Mouse (Mus musculus) neural tube, embryonic 14.5 days (tissue): Measurements from ENCODE around the gene Ptk6. TPM values are rescaled to one million over a fixed set of nuclear protein-coding genes. Genes with fewer than 3 reads are reported as not detected.

Experiments
- ATAC-seq: fragments of 200-750 bp; cut with Nextera tagmentation; 2 replicates; pipeline ENCODE4 v1.8.0; 2017; ENCODE audit warnings: low read depth, mild to moderate bottlenecking, moderate TSS enrichment, moderate library complexity
- H3K27ac ChIP-seq: fragments of 300-500 bp; sonication (generic); 2 replicates; pipeline ENCODE4 v1.5.1; 2014; ENCODE audit warnings: low read depth, mild to moderate bottlenecking, control low read depth, low read length, moderate library complexity, mixed read lengths
- H3K27me3 ChIP-seq: fragments of 300-500 bp; sonication (generic); 2 replicates; pipeline ENCODE4 v1.6.1; 2014; ENCODE audit warnings: low read length; ENCODE audit not compliant: control insufficient read depth, insufficient read depth
- H3K36me3 ChIP-seq: fragments of 300-500 bp; sonication (generic); 2 replicates; pipeline ENCODE4 v1.6.1; 2014; ENCODE audit warnings: low read length, mixed read lengths; ENCODE audit not compliant: control insufficient read depth, insufficient read depth
- H3K4me1 ChIP-seq: fragments of 300-500 bp; sonication (generic); 2 replicates; pipeline ENCODE4 v1.6.1; 2014; ENCODE audit warnings: low read length; ENCODE audit not compliant: control insufficient read depth, insufficient read depth
- H3K4me2 ChIP-seq: fragments of 300-500 bp; sonication (generic); 2 replicates; pipeline ENCODE4 v1.6.1; 2014; ENCODE audit warnings: mild to moderate bottlenecking, low read depth, low read length, control low read depth
- H3K4me3 ChIP-seq: fragments of 300-500 bp; sonication (generic); 2 replicates; pipeline ENCODE4 v1.5.1; 2014; ENCODE audit warnings: low read depth, low read length, control low read depth, mixed read lengths
- H3K9ac ChIP-seq: fragments of 300-500 bp; sonication (generic); replicated peaks from 2 replicates; pipeline ENCODE4 v1.6.1; 2014; ENCODE audit warnings: low read depth, mild to moderate bottlenecking, control low read depth, low read length, mixed read lengths
- H3K9me3 ChIP-seq: fragments of 300-500 bp; sonication (generic); 2 replicates; pipeline ENCODE4 v1.6.1; 2016; ENCODE audit warnings: low read length; ENCODE audit not compliant: control insufficient read depth
- WGBS: fragments of 180-500 bp; shearing (Covaris S2); extraction: QIAGEN DNeasy Blood & Tissue Kit; methylation state at CpG from one replicate; pipeline ENCODE4 v1.1.7; 2014; 5-methylcytosine and 5-hydroxymethylcytosine counted together
- polyA plus RNA-seq: library from polyadenylated mRNA; unstranded; fragments of >200 nt; fragmentation: Nextera tagmentation; extraction: Ambion mirVana; gene quantifications from 2 replicates; pipeline ENCODE4 v1.2.1, GENCODE M21; 2014

Ptk6 gene
- polyA plus RNA-seq: not detected in 2 replicates

- H3K4me3 ChIP-seq: no peak within 1 kb of the TSS
- no peaks in the 10 kb centered on the region for H3K36me3 ChIP-seq
- no peaks in the 10 kb centered on the region for H3K27me3 ChIP-seq
- WGBS: 82% methylated on average over 3 of the region's 3 CpGs
- H3K27ac ChIP-seq: no peak within 1 kb of the TSS
- H3K9me3 ChIP-seq: no peaks in the 10 kb centered on the region
- ATAC-seq: no peak
- no peak within 1 kb of the TSS for H3K4me2 ChIP-seq
- no peak within 1 kb of the TSS for H3K9ac ChIP-seq
- H3K4me1 ChIP-seq: no peaks in the 10 kb centered on the region
Observed at GRCm38 (mm10) chr2:181202422-181202821, at the start of gene Ptk6. Gene Ptk6 (minus strand): TSS chr2:181202789.

- H3K4me1 ChIP-seq: no peaks in the 10 kb centered on the region
- H3K4me2 ChIP-seq: no peak overlapping the region
- H3K4me3 ChIP-seq: no peak overlapping the region
- no peaks in the 10 kb centered on the region for H3K9me3 ChIP-seq
- ATAC-seq: no peak
- no peaks in the 10 kb centered on the region for H3K27me3 ChIP-seq
- H3K9ac ChIP-seq: no peak overlapping the region
- H3K27ac ChIP-seq: no peak overlapping the region
- peaks cover 28% of the 10 kb centered on the region for H3K36me3 ChIP-seq
- WGBS: 85% methylated on average over 1 of the region's 1 CpGs
Observed at GRCm38 (mm10) chr2:181251841-181252240, 49.3 kb upstream of the Ptk6 start.

DNA sequence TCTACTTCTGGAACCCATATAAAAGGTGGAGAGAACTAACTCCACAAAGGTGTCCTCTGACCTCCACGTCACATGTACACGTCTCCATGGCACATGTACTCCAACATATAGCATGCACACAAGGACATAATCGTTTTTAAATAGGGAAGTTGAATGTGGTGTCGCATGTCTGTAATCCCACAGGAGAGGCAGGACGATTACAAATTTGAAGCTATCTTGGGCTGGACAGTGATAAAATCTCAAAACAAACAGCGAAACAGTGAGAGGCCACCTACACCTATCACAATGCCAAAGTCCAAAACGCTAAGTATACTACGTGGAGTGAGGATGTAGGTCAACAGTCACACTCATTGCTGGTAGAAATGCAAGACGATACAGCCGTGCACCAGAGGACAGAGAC, 46.6 kb upstream of the Ptk6 start:
- no peak overlapping the region for H3K4me3 ChIP-seq
- H3K9ac ChIP-seq: no peak overlapping the region
- WGBS: 89% methylated on average over 10 of the region's 10 CpGs
- no peak overlapping the region for H3K27ac ChIP-seq
- H3K27me3 ChIP-seq: no peaks in the 10 kb centered on the region
- H3K4me1 ChIP-seq: no peaks in the 10 kb centered on the region
- H3K36me3 ChIP-seq: peaks cover 17% of the 10 kb centered on the region
- ATAC-seq: no peak
- H3K4me2 ChIP-seq: no peak overlapping the region
- H3K9me3 ChIP-seq: no peaks in the 10 kb centered on the region

- no peak overlapping the region for H3K4me2 ChIP-seq
- H3K27ac ChIP-seq: no peak overlapping the region
- ATAC-seq: no peak
- WGBS: 11% methylated on average over 2 of the region's 2 CpGs
- H3K36me3 ChIP-seq: no peaks in the 10 kb centered on the region
- H3K9me3 ChIP-seq: no peaks in the 10 kb centered on the region
- no peaks in the 10 kb centered on the region for H3K4me1 ChIP-seq
- H3K4me3 ChIP-seq: no peak overlapping the region
- H3K27me3 ChIP-seq: no peaks in the 10 kb centered on the region
- H3K9ac ChIP-seq: no peak overlapping the region
Observed at GRCm38 (mm10) chr2:181245031-181245430, 42.4 kb upstream of the Ptk6 start.

DNA sequence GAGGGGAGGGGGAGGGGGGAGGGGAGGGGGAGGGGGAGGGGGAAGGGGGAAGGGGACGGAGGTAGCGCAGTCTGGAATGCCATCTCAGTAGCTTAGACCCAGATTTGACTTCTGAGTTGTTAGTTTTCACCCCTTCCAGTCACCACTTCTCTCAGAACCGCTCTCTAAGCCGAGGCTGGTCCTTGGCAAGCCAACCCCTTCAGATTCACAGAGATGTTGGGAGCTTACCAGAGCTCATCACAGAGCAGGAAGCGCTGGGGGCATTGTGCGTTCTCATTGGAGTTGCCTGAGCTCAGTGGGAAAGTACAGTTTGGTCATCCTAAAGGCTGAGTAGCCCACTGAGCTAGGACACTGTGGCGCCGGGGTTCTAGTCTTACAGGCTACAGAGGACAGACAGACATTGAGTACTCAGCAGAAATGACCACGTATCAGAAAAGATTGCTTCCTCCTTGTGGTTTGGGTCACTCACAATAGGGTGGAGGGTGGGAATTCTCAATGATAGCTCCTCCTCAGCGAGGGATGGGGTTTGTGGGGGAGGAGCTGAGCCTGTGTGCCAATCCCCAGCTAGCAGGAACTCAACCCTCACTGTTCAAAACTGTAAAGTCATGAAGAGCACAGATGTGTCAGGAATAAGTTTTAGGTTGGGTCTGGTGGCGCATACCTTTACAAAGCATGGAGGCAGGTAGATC, 41.3 kb upstream of the Ptk6 start:
- Histone ChIP-seq H3K9ac (no peak overlapping the region), H3K27me3 (no peaks in the 10 kb centered on the region), H3K27ac (no peak overlapping the region), H3K4me2 (no peak overlapping the region), H3K9me3 (no peaks in the 10 kb centered on the region), H3K4me3 (no peak overlapping the region), H3K36me3 (no peaks in the 10 kb centered on the region), H3K4me1 (no peaks in the 10 kb centered on the region)
- no peak for ATAC-seq
- 50% methylated on average over 11 of the region's 11 CpGs for WGBS

DNA sequence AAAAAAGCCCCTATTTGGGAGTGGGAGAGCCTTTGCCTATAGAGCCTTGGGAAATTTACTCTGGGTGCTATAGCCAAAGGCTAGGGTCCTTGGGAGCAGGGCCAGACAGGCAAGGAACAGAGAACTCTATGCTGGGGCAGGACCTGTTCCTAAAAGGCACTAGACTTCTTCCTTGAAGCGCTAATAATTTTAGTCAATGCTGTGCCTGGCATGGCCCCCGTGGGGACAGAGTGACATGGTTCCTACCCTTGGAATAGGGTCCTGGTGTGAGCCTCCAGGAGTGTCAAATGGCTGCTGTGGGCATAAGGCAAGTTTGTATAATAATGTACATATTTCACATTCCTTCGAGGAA, 39.7 kb upstream of the Ptk6 start:
- H3K4me3 ChIP-seq: no peak overlapping the region
- no peaks in the 10 kb centered on the region for H3K27me3 ChIP-seq
- no peaks in the 10 kb centered on the region for H3K36me3 ChIP-seq
- peak overlapping the region; percentile 34; the same call in 1 of the 2 replicates for H3K4me2 ChIP-seq
- H3K4me1 ChIP-seq: no peaks in the 10 kb centered on the region
- 74% methylated on average over 3 of the region's 3 CpGs for WGBS
- no peaks in the 10 kb centered on the region for H3K9me3 ChIP-seq
- H3K27ac ChIP-seq: no peak overlapping the region
- H3K9ac ChIP-seq: no peak overlapping the region
- no peak for ATAC-seq

DNA sequence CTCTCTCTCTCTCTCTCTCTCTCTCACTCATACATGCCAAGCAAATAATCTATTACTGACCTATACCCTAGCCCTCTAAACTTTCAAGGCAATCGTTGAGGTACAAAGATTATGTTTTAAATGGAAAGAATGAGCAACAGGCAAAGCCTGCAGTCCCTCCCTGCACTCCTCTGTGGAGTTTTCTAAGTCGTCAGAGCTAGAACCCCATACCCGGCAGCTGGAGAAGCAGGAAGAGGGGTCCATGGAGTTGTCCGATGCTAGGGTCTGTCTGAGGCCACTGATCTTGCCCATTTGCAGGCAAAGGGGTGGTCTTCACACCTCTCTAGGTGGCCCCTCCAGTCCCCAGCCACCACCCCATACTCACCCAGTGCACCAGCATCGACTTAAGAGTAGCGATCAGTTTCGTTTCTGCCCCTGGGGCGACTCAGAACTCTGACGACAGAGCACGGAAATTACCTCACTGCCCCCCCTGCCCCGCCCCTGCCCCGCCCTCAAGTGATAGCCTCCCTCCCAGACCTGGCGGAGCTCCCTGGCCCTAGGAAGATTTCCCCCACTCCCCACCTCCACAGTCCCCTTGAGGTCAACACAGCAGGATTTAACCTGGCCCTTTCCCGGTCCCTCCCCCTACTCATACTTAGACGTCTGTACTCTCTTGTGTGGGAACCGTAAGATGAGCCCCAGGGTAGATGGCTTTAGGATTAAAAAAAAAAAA, 39.2 kb upstream of the Ptk6 start, which contains the start of gene Helz2:
Helz2 (minus strand) TSS at position 426 of the 712 bp plus-strand sequence.
- ATAC-seq: no peak
- H3K36me3 ChIP-seq: no peaks in the 10 kb centered on the region
- H3K4me3 ChIP-seq: peak within 1 kb of the TSS; percentile 16; the same call in 1 of the 2 replicates
- H3K9ac ChIP-seq: no peak within 1 kb of the TSS; the same call in 1 of the 2 replicates
- 11% methylated on average over 16 of the region's 16 CpGs for WGBS
- H3K4me1 ChIP-seq: no peaks in the 10 kb centered on the region
- H3K27ac ChIP-seq: no peak within 1 kb of the TSS
- H3K4me2 ChIP-seq: peak within 1 kb of the TSS; percentile 34; the same call in 1 of the 2 replicates
- H3K9me3 ChIP-seq: no peaks in the 10 kb centered on the region
- H3K27me3 ChIP-seq: no peaks in the 10 kb centered on the region

DNA sequence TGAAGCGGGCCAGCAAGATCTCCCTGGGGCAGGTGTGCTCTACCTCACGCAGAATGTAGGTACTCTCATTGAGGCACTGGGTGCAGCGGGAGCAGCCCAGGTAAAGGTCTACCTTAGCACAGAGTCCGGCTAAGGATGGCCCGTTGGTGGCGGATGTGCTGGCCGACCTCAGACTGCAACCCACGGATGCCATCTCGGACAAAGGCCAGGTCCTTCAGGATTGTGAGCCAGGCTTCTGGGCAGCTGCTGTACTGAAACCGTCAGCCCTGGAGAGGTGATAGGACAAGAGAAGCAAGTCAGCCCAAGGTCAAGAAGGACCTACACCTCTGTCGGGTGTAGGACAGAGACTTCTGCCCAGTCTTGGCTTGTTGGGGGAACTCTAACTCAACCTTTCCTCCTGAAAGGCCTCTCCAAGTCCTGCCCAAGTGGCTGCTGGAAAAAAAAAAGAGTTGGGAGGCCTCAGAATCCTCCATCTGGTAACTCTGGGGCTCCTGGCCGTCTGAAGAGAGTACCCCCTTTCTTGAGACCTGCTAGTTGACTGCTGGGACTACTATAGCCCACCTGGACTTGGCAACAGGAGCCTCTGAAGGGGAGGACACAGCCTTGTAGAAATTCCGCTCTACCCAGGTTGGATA, 38.3 kb upstream of the Ptk6 start:
- ATAC-seq: no peak
- 93% methylated on average over 13 of the region's 13 CpGs for WGBS

GRCm38 (mm10) chr2:181239261-181239660, 36.7 kb upstream of the Ptk6 start:
- H3K27ac ChIP-seq: no peak overlapping the region
- H3K36me3 ChIP-seq: no peaks in the 10 kb centered on the region
- no peaks in the 10 kb centered on the region for H3K9me3 ChIP-seq
- WGBS: 94% methylated on average over 9 of the region's 9 CpGs
- no peaks in the 10 kb centered on the region for H3K4me1 ChIP-seq
- no peak overlapping the region for H3K4me3 ChIP-seq
- no peak for ATAC-seq
- no peaks in the 10 kb centered on the region for H3K27me3 ChIP-seq
- no peak overlapping the region for H3K4me2 ChIP-seq
- H3K9ac ChIP-seq: no peak overlapping the region

More for the DNA sequence above, 38.3 kb upstream of the Ptk6 start:
- H3K9ac ChIP-seq: no peak overlapping the region
- H3K36me3 ChIP-seq: no peaks in the 10 kb centered on the region
- H3K4me3 ChIP-seq: no peak overlapping the region
- H3K9me3 ChIP-seq: no peaks in the 10 kb centered on the region
- no peaks in the 10 kb centered on the region for H3K27me3 ChIP-seq
- no peak overlapping the region for H3K27ac ChIP-seq
- H3K4me2 ChIP-seq: no peak overlapping the region
- no peaks in the 10 kb centered on the region for H3K4me1 ChIP-seq
